Mouse (Mus musculus) ES-E14 (cell line): ENCODE data around the gene 2410131K14Rik.

ENCODE experiments used
- CHD2 ChIP-seq: IDR thresholded peaks from 2 replicates; pipeline ENCODE4 v1.6.1; 2014; ENCODE audit warnings: mild to moderate bottlenecking, low read depth, low read length, inconsistent platforms
- HCFC1 ChIP-seq: IDR thresholded peaks from 2 replicates; pipeline ENCODE4 v1.6.1; 2012; ENCODE audit warnings: low read length, inconsistent platforms, borderline replicate concordance; ENCODE audit not compliant: insufficient read depth
- MAFK ChIP-seq: IDR thresholded peaks from 2 replicates; pipeline ENCODE4 v1.6.1; 2014; ENCODE audit warnings: mild to moderate bottlenecking, low read depth, low read length, inconsistent platforms; ENCODE audit not compliant: insufficient read depth

- no peak for TF ChIP-seq CHD2
- no peak for TF ChIP-seq MAFK
- no peak for TF ChIP-seq HCFC1
These were observed 46.4 kb downstream of the 2410131K14Rik start for GRCm38 (mm10) chr5:118291453-118291852.
